In the genomic region with DNA sequence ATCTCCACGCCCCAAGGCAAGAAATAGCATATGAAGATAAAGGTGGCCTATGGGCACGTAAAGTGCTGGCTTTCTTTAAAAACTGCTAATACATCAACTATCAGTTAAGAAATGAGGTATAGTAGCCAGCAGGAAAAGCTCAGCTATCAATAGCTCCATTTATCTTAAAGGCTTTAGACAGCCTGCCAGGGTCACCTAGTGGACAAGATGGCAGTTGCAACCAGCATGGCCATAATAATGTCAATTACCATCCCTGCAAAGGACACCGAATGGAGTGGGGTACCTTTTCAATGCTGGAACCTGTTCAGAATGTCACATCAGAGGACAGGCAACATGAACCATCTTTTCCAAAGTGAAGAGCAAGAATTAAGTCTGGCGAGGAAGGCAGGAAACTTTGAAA, we compare ENCODE assay signal across 12 mouse cellular contexts. TPM values are rescaled to one million over a fixed set of nuclear protein-coding genes. Genes with fewer than 3 reads are reported as not detected.
DNase-seq lines count a peak whose midpoint lies in the region; TF ChIP-seq lines count a peak whose summit lies in the region.
"Had no signal": no experiment of that assay in that cellular context is flagged by ENCODE, and none has a peak within 500 bp of the region (broad histone marks: within the 10 kb centered on the region; RNA-seq: fewer than 3 reads in every experiment).

No protein-coding gene starts in this region.

- DNase-seq in embryo, embryonic 10 days (ENCODE audit: low spot score), result peak; percentile 51
- no peak for DNase-seq in embryo, embryonic 9.5 days (ENCODE audit: extremely low spot score)
- DNase-seq in left cerebral cortex, postnatal 4 days, result peak; percentile 15
- DNase-seq in left cerebral cortex, adult 11 months (ENCODE audit: low spot score), result no peak
- no peak for DNase-seq in MEL (ENCODE audit: low read depth, low spot score)
- DNase-seq in lung, postnatal 14 days, result peak; percentile 49
- no peak for DNase-seq in ovary, adult 18-20 months (ENCODE audit: low spot score)
- no peak for DNase-seq in urinary bladder, adult 18-20 months (ENCODE audit: low spot score in 2 of 2)
- DNase-seq: right cerebral cortex, postnatal 25 days had no signal

- no peaks in the 10 kb centered on the region for H3K79me2 ChIP-seq in MEL (ENCODE audit: control insufficient read depth, insufficient read depth, low read length, poor library complexity)

- H3K27me3 ChIP-seq in MEL (ENCODE audit: control insufficient read depth in 1 of 2, insufficient read depth in 2 of 2, low read length in 2 of 2), result no peaks in the 10 kb centered on the region; a peak in 1 of 4 replicates
- H3K27me3 ChIP-seq: embryonic facial prominence, embryonic 12.5 days had no signal

- H3K4me1 ChIP-seq in MEL (ENCODE audit: control insufficient read depth in 1 of 2, insufficient read depth in 2 of 2, low read length in 2 of 2), result peaks cover under 1 to 3% of the 10 kb centered on the region in 2 experiments; a peak in 2 of 4 replicates
- H3K4me1 ChIP-seq: embryonic facial prominence, embryonic 12.5 days had no signal

- TF ChIP-seq EP300 in MEL (IDR thresholded peaks at IDR 0.05; ENCODE audit: low read depth in 1 of 2, low read length in 2 of 2), result no peak

- no peak overlapping the region for H3K4me3 ChIP-seq in MEL (ENCODE audit: control insufficient read depth in 1 of 2, insufficient read depth in 1 of 2, low read depth in 2 of 2, low read length in 2 of 2)
- H3K4me3 ChIP-seq: embryonic facial prominence, embryonic 12.5 days had no signal

- TF ChIP-seq POLR2A in MEL (IDR thresholded peaks at IDR 0.05; ENCODE audit: control insufficient read depth in 1 of 2, insufficient read depth in 1 of 2, low read depth in 1 of 2, low read length in 2 of 2, poor library complexity in 1 of 2), result no peak

- no peak overlapping the region for H3K9ac ChIP-seq in MEL (ENCODE audit: control insufficient read depth, low read depth, low read length, poor library complexity, severe bottlenecking)
- H3K9ac ChIP-seq: embryonic facial prominence, embryonic 12.5 days had no signal

- H3K9me3 ChIP-seq in MEL (replicated peaks; ENCODE audit: insufficient read depth, low read length), result no peaks in the 10 kb centered on the region
- H3K9me3 ChIP-seq: embryonic facial prominence, embryonic 12.5 days had no signal

- TF ChIP-seq RAD21 in MEL (IDR thresholded peaks at IDR 0.05; ENCODE audit: low read depth, low read length), result peak; percentile 16

- H3K36me3 ChIP-seq in MEL (ENCODE audit: control insufficient read depth in 1 of 2, insufficient read depth in 2 of 2, low read length in 2 of 2), result no peaks in the 10 kb centered on the region
- H3K36me3 ChIP-seq: embryonic facial prominence, embryonic 12.5 days had no signal

- intact Hi-C loops in left cerebral cortex, postnatal 4 days (cut with DNase I), result no loop called here

- TF ChIP-seq CTCF in MEL (IDR thresholded peaks at IDR 0.05 in 2 of 3, conservative IDR thresholded peaks at IDR 0.05 in 1 of 3; ENCODE audit: control insufficient read depth in 1 of 3, insufficient read depth in 1 of 3, low read depth in 2 of 3, low read length in 3 of 3, poor library complexity in 1 of 3, severe bottlenecking in 1 of 3), result peak; percentile 11 to 33 (median 19); a peak in 4 of 6 replicates

- no peak overlapping the region for H3K27ac ChIP-seq in MEL (ENCODE audit: control insufficient read depth, low read depth, low read length)
- H3K27ac ChIP-seq: embryonic facial prominence, embryonic 12.5 days had no signal

TF ChIP-seq in MEL, 35 proteins besides CTCF, POLR2A, EP300 and RAD21:
- TF ChIP-seq MAZ (IDR thresholded peaks at IDR 0.05; ENCODE audit: low read depth, low read length), result no peak
- no peak for TF ChIP-seq SIN3A (IDR thresholded peaks at IDR 0.05; ENCODE audit: low read length)
- TF ChIP-seq SMC3 (IDR thresholded peaks at IDR 0.05; ENCODE audit: low read depth, low read length), result 0 out of 2 replicates have a peak, but pooled peaks have one; percentile 14
- TF ChIP-seq GATA1 (IDR thresholded peaks at IDR 0.05; ENCODE audit: low read depth, low read length), result no peak

RNA-seq across cellular contexts. Expression of a gene that starts 10.8 kb away (rescaled TPM):
- 10 to 100 TPM; 10.8 to 10.9 TPM for total RNA-seq in left cerebral cortex, postnatal 4 days (2021)
- total RNA-seq in MEL (2012; rRNA removed), result 3.1 and 5.9 TPM in 2 replicates
- polyA plus RNA-seq in MEL (2012; ENCODE audit: insufficient read depth in 1 of 2, insufficient read length in 2 of 2, low read depth in 1 of 2, low replicate concordance in 2 of 2, missing spikeins in 1 of 2), result 1 to 10 TPM in 1 of 2 experiments, not detected in 1; 5.5 TPM

RNA-seq across cellular contexts. Expression of a gene that starts 19.9 kb away (rescaled TPM):
- total RNA-seq in left cerebral cortex, postnatal 4 days (2021), result 10 to 100 TPM; 29.7 to 32.4 TPM
- not detected in 2 replicates for total RNA-seq in MEL (2012; rRNA removed)
- not detected for polyA plus RNA-seq in MEL (2012; ENCODE audit: insufficient read depth in 1 of 2, insufficient read length in 2 of 2, low read depth in 1 of 2, low replicate concordance in 2 of 2, missing spikeins in 1 of 2)

RNA-seq across cellular contexts. Expression of a gene that starts 37.7 kb away (rescaled TPM):
- under 1 TPM; 0.89 to 0.96 TPM for total RNA-seq in left cerebral cortex, postnatal 4 days (2021)
- total RNA-seq in MEL (2012; rRNA removed), result not detected in 2 replicates
- polyA plus RNA-seq in MEL (2012; ENCODE audit: insufficient read depth in 1 of 2, insufficient read length in 2 of 2, low read depth in 1 of 2, low replicate concordance in 2 of 2, missing spikeins in 1 of 2), result not detected

RNA-seq across cellular contexts. Expression of a gene that starts 56.3 kb away (rescaled TPM):
- total RNA-seq in left cerebral cortex, postnatal 4 days (2021), result not detected
- not detected in 2 replicates for total RNA-seq in MEL (2012; rRNA removed)
- polyA plus RNA-seq in MEL (2012; ENCODE audit: insufficient read depth in 1 of 2, insufficient read length in 2 of 2, low read depth in 1 of 2, low replicate concordance in 2 of 2, missing spikeins in 1 of 2), result not detected
- total RNA-seq: layer of hippocampus, postnatal 10 days had no signal
- polyA plus RNA-seq: embryonic facial prominence, embryonic 12.5 days; gonadal fat pad, adult 2 months had no signal

Comparison
In these comparisons a context has a peak if more than half of its experiments do, and no peak if none do; other contexts are left out.
1. DNase-seq: peak in embryo, embryonic 10 days (single experiment), left cerebral cortex, postnatal 4 days (single experiment) and lung, postnatal 14 days (single experiment); none in embryo, embryonic 9.5 days (single experiment), left cerebral cortex, adult 11 months (single experiment), MEL (single experiment), ovary, adult 18-20 months (single experiment) and urinary bladder, adult 18-20 months (0 of 2).
2. RNA of a gene that starts 19.9 kb away (total RNA-seq): 29.7 to 32.4 TPM in left cerebral cortex, postnatal 4 days; not detected in MEL; every median in the first group is over 10 times any median in the second.